Mouse (Mus musculus) brain, adult 2 months (tissue): ENCODE measurements around the gene Trpv4.
A peak's percentile ranks its signal among the peaks of the same experiment; 100 is the strongest.

Experiments used
- DNase-seq: peaks from one replicate; pipeline ENCODE4 v3.0.0; 2011; ENCODE audit warnings: low read depth, low spot score

Trpv4 gene

GRCm38 (mm10) chr5:114590043-114590913 is 67.9 kb downstream of the Trpv4 start:
- DNase-seq = no peak

GRCm38 (mm10) chr5:114589454-114589853 is 68.8 kb downstream of the Trpv4 start:
- no peak for DNase-seq

GRCm38 (mm10) chr5:114589026-114589425 is 69.2 kb downstream of the Trpv4 start:
- no peak for DNase-seq

GRCm38 (mm10) chr5:114588416-114588815 is 69.8 kb downstream of the Trpv4 start:
- no peak for DNase-seq

- no peak for DNase-seq
These were observed 70.3 kb downstream of the Trpv4 start for GRCm38 (mm10) chr5:114587908-114588307.

- DNase-seq = no peak
These were observed 72.5 kb downstream of the Trpv4 start for GRCm38 (mm10) chr5:114585682-114586081.

- DNase-seq = peak; percentile 70
These were observed 73.7 kb downstream of the Trpv4 start for GRCm38 (mm10) chr5:114584293-114585104.

GRCm38 (mm10) chr5:114583490-114584175 is 74.6 kb downstream of the Trpv4 start:
- DNase-seq = no peak

- DNase-seq = no peak
These were observed 75.2 kb downstream of the Trpv4 start for GRCm38 (mm10) chr5:114583046-114583445.

- no peak for DNase-seq
These were observed 76.7 kb downstream of the Trpv4 start for GRCm38 (mm10) chr5:114581486-114581885.

- peak; percentile 92 for DNase-seq
These were observed 78.4 kb downstream of the Trpv4 start for GRCm38 (mm10) chr5:114579714-114580357.

- DNase-seq = no peak
These were observed 79.9 kb downstream of the Trpv4 start for GRCm38 (mm10) chr5:114578361-114578760.

GRCm38 (mm10) chr5:114575986-114576605 is 82.1 kb downstream of the Trpv4 start:
- peak; percentile 91 for DNase-seq

- peak; percentile 75 for DNase-seq
These were observed 82.7 kb downstream of the Trpv4 start for GRCm38 (mm10) chr5:114575530-114575929.

GRCm38 (mm10) chr5:114575010-114575409 is 83.2 kb downstream of the Trpv4 start:
- DNase-seq = peak; percentile 64

GRCm38 (mm10) chr5:114573920-114574628 is 84.1 kb downstream of the Trpv4 start:
- no peak for DNase-seq

GRCm38 (mm10) chr5:114572997-114573396 is 85.2 kb downstream of the Trpv4 start:
- DNase-seq = no peak
